Mouse (Mus musculus) forebrain, postnatal 0 days (tissue): ENCODE data around the gene Lmln. TPM values are rescaled to one million over a fixed set of nuclear protein-coding genes. Genes with fewer than 3 reads are reported as not detected.
A peak's percentile ranks its signal among the peaks of the same experiment; 100 is the strongest.

Experiments used
- ATAC-seq: fragments of 200-750 bp; cut with Nextera tagmentation; 2 replicates; pipeline ENCODE4 v1.8.0; 2017; ENCODE audit warnings: mild to moderate bottlenecking, moderate library complexity
- DNase-seq: peaks from one replicate; pipeline ENCODE4 v3.0.0-alpha.2; 2015
- H3K27ac ChIP-seq: fragments of 300-500 bp; sonication (generic); 2 replicates; pipeline ENCODE4 v1.5.1; 2014; ENCODE audit warnings: low read depth, mild to moderate bottlenecking, antibody characterized with exemption, low read length, moderate library complexity, mixed read lengths
- H3K27me3 ChIP-seq: fragments of 300-500 bp; sonication (generic); 2 replicates; pipeline ENCODE4 v1.6.1; 2014; ENCODE audit warnings: mild to moderate bottlenecking, low read length, mixed read lengths; ENCODE audit not compliant: insufficient read depth
- H3K36me3 ChIP-seq: fragments of 300-500 bp; sonication (generic); 2 replicates; pipeline ENCODE4 v1.6.1; 2014; ENCODE audit warnings: mild to moderate bottlenecking, moderate library complexity; ENCODE audit not compliant: insufficient read depth
- H3K4me1 ChIP-seq: fragments of 300-500 bp; sonication (generic); 2 replicates; pipeline ENCODE4 v1.6.1; 2014; ENCODE audit warnings: antibody characterized with exemption; ENCODE audit not compliant: insufficient read depth
- H3K4me2 ChIP-seq: fragments of 300-500 bp; sonication (generic); 2 replicates; pipeline ENCODE4 v1.6.1; 2014; ENCODE audit warnings: low read depth, mild to moderate bottlenecking, moderate library complexity
- H3K4me3 ChIP-seq: fragments of 300-500 bp; sonication (generic); 2 replicates; pipeline ENCODE4 v1.5.1; 2014; ENCODE audit warnings: low read depth, low read length, mixed read lengths
- H3K9ac ChIP-seq: fragments of 300-500 bp; sonication (generic); 2 replicates; pipeline ENCODE4 v1.6.1; 2014; ENCODE audit warnings: mild to moderate bottlenecking
- H3K9me3 ChIP-seq: fragments of 300-500 bp; sonication (generic); 2 replicates; pipeline ENCODE4 v1.6.1; 2016; ENCODE audit warnings: low read length
- CTCF ChIP-seq: sonication (generic); IDR thresholded peaks from 2 replicates; pipeline ENCODE4 v1.5.1; 2016; ENCODE audit warnings: antibody characterized with exemption, control low read depth, low read depth
- WGBS: fragments of 180-500 bp; shearing (Covaris S2); extraction: QIAGEN DNeasy Blood & Tissue Kit; methylation state at CpG from one replicate; pipeline ENCODE4 v1.1.7; 2014; 5-methylcytosine and 5-hydroxymethylcytosine counted together
- polyA plus RNA-seq: library from polyadenylated mRNA; unstranded; fragments of >200 nt; fragmentation: Nextera tagmentation; extraction: Ambion mirVana; gene quantifications from 2 replicates; pipeline ENCODE4 v1.2.1, GENCODE M21; 2015
- total RNA-seq: library from RNA; depleted of rRNA; stranded (reverse); fragments of >200 nt; gene quantifications from 2 replicates; pipeline ENCODE4 v1.2.3, GENCODE M21; 2014

Lmln gene
- total and polyA plus RNA-seq, 2 experiments from 2014 or later, result 3.0 to 7.3 TPM

DNA sequence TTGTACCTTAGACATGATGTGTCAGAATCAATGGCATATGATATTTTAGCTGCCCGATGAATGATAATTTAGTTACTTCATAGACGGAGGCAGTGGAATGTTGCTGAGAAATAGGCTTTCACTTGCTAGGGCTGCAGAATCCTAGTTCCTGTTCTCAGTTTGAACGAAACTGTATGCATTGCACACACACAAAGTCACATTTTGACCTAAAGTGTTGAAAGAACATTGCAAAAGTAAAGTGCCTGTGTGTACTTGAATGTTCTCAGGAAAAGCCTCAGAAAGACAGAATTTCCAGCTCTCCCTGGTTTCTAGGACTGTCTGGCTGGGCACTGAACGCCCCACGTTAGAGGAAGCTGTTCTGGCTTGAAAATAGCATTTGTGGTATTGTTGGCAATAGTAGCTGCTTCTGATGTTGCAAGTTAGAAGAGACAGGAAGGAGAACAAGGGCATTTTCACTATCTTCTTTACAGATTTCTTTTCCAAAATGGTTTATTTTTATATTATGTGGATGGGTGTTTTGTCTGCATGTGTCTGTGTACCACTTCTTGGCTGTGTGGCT lies 14.8 kb downstream of the Lmln start:
- Histone ChIP-seq H3K4me3 (no peak overlapping the region), H3K36me3 (peaks cover 16% of the 10 kb centered on the region), H3K27me3 (no peaks in the 10 kb centered on the region), H3K4me2 (no peak overlapping the region), H3K4me1 (no peaks in the 10 kb centered on the region), H3K9me3 (no peaks in the 10 kb centered on the region), H3K9ac (no peak overlapping the region), H3K27ac (no peak overlapping the region)
- ATAC-seq (no peak), DNase-seq (no peak)
- 92% methylated on average over 5 of the region's 5 CpGs for WGBS
- no peak for TF ChIP-seq CTCF

DNA sequence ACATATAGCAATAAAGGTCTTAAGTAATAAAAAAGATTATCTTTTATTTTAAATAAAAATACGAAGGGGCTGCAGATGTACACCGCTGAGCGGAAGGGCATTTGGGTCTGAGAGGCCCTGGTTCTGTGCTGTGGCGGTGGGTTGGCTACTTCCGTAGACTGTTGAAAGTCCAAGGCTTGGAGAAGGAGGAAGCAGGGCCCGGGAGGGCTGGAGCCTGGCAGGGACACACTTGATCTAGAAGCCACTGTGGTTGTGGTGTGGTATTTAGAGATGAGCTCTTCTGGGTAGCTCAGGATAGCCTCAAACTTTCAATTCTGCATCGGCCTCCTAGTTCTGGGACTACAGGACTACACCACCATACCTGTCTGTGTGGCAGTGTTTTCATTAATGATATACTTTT lies 17.7 kb downstream of the Lmln start:
- Histone ChIP-seq H3K4me1 (no peaks in the 10 kb centered on the region), H3K9ac (no peak overlapping the region), H3K36me3 (peaks cover 19% of the 10 kb centered on the region), H3K4me3 (no peak overlapping the region), H3K4me2 (no peak overlapping the region), H3K27me3 (no peaks in the 10 kb centered on the region), H3K9me3 (no peaks in the 10 kb centered on the region), H3K27ac (no peak overlapping the region)
- WGBS, result 94% methylated on average over 7 of the region's 7 CpGs
- DNase-seq, result no peak
- no peak for TF ChIP-seq CTCF
- no peak for ATAC-seq

GRCm38 (mm10) chr16:33082951-33083350 lies 20.6 kb downstream of the Lmln start:
- Histone ChIP-seq H3K27me3 (no peaks in the 10 kb centered on the region), H3K9me3 (no peaks in the 10 kb centered on the region), H3K4me1 (no peaks in the 10 kb centered on the region), H3K4me3 (no peak overlapping the region), H3K4me2 (no peak overlapping the region), H3K27ac (no peak overlapping the region), H3K36me3 (peaks cover 14% of the 10 kb centered on the region), H3K9ac (no peak overlapping the region)
- TF ChIP-seq CTCF, result no peak
- no peak for DNase-seq
- no peak for ATAC-seq
- WGBS, result 92% methylated on average over 6 of the region's 6 CpGs

DNA sequence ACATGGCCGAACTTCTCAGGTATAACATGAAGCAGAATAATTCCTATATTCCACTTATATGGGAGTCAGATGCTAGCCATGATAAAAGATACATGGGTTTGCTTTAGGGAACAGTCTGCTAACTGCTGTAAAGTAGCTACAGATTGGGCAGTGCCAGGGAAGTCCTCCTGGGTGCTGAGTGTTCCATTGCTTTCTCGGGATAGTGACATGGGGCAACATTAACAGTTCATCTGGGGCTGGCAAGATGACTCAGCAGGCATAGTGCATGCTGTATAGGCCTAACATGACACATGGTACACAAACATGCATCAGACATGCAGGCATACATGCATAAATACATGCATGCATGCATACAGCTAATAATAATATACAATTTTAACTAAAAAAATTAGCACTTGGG lies 21.7 kb downstream of the Lmln start:
- Histone ChIP-seq H3K9ac (no peak overlapping the region), H3K4me3 (no peak overlapping the region), H3K27ac (no peak overlapping the region), H3K9me3 (no peaks in the 10 kb centered on the region), H3K27me3 (no peaks in the 10 kb centered on the region), H3K4me2 (no peak overlapping the region), H3K4me1 (no peaks in the 10 kb centered on the region), H3K36me3 (peaks cover 14% of the 10 kb centered on the region)
- 95% methylated on average over 2 of the region's 2 CpGs for WGBS
- ATAC-seq (no peak), DNase-seq (no peak)
- TF ChIP-seq CTCF, result no peak

- no peaks in the 10 kb centered on the region for H3K9me3 ChIP-seq
- no peaks in the 10 kb centered on the region for H3K27me3 ChIP-seq
- no peaks in the 10 kb centered on the region for H3K4me1 ChIP-seq
- H3K27ac ChIP-seq, result no peak overlapping the region
- 82% methylated on average over 8 of the region's 8 CpGs for whole genome bisulfite sequencing
- TF ChIP-seq CTCF, result no peak
- no peak overlapping the region for H3K9ac ChIP-seq
- DNase-seq (no peak), ATAC-seq (no peak)
- H3K36me3 ChIP-seq, result peaks cover 23% of the 10 kb centered on the region
- no peak overlapping the region for H3K4me3 ChIP-seq
- H3K4me2 ChIP-seq, result no peak overlapping the region
Measured at GRCm38 (mm10) chr16:33085666-33086065, 23.3 kb downstream of the Lmln start.

GRCm38 (mm10) chr16:33113726-33114125 lies 51.4 kb downstream of the Lmln start:
- WGBS, result 12% methylated on average over 4 of the region's 4 CpGs

GRCm38 (mm10) chr16:33123373-33123772 lies 61.1 kb downstream of the Lmln start:
- Histone ChIP-seq H3K9ac (no peak overlapping the region), H3K4me2 (no peak overlapping the region), H3K27ac (no peak overlapping the region), H3K4me3 (no peak overlapping the region), H3K36me3 (peaks cover 12% of the 10 kb centered on the region), H3K4me1 (no peaks in the 10 kb centered on the region), H3K27me3 (no peaks in the 10 kb centered on the region), H3K9me3 (no peaks in the 10 kb centered on the region)
- 73% methylated on average over 8 of the region's 8 CpGs for WGBS
- TF ChIP-seq CTCF, result no peak
- no peak for ATAC-seq
- no peak for DNase-seq

More at GRCm38 (mm10) chr16:33113726-33114125, 51.4 kb downstream of the Lmln start:
- H3K4me2 ChIP-seq, result no peak overlapping the region
- H3K27ac ChIP-seq, result no peak overlapping the region
- peaks cover 6% of the 10 kb centered on the region; the same call in 1 of the 2 replicates for H3K36me3 ChIP-seq
- TF ChIP-seq CTCF, result no peak
- H3K9me3 ChIP-seq, result no peaks in the 10 kb centered on the region
- no peak overlapping the region for H3K4me3 ChIP-seq
- DNase-seq (peak; percentile 25), ATAC-seq (no peak)
- no peaks in the 10 kb centered on the region for H3K4me1 ChIP-seq
- H3K9ac ChIP-seq, result no peak overlapping the region
- no peaks in the 10 kb centered on the region for H3K27me3 ChIP-seq
